Mouse (Mus musculus) erythroblast, embryonic 14.5 days (primary cell): ENCODE results near the gene Kbtbd8.

ENCODE experiments used
- GATA1 ChIP-seq: IDR thresholded peaks from 2 replicates; pipeline ENCODE4 v1.6.1; 2012; ENCODE audit warnings: low read length, inconsistent platforms, mixed read lengths
- TAL1 ChIP-seq: IDR thresholded peaks from 3 replicates; pipeline ENCODE4 v1.6.1; 2012; ENCODE audit warnings: low read length, inconsistent platforms, mixed read lengths

- no peak for TF ChIP-seq TAL1
- no peak for TF ChIP-seq GATA1
These were observed 22.3 kb upstream of the Kbtbd8 start for GRCm38 (mm10) chr6:95094695-95095094.
